Mouse (Mus musculus): ENCODE data around the gene Traf1. TPM values are rescaled to one million over a fixed set of nuclear protein-coding genes. Genes with fewer than 3 reads are reported as not detected.

Traf1 gene
- polyA plus RNA-seq, 1 experiment from 2014 or later: 30.3 TPM

GRCm38 (mm10) chr2:34970092-34970750, 8.6 kb upstream of the Traf1 start:
- Histone ChIP-seq H3K27me3 (ENCODE audit: insufficient read depth, low read length) (no peaks in the 10 kb centered on the region), H3K9ac (replicated peaks; ENCODE audit: low read length) (no peak overlapping the region), H3K4me1 (ENCODE audit: insufficient read depth, low read length) (peaks cover under 1% of the 10 kb centered on the region), H3K36me3 (ENCODE audit: insufficient read depth, low read length) (0 out of 2 replicates have a peak, but pooled peaks cover 2% of the 10 kb centered on the region), H3K27ac (ENCODE audit: low read length) (0 out of 2 replicates have a peak overlapping the region, but pooled peaks have one; percentile 81), H3K4me3 (ENCODE audit: low read length) (no peak overlapping the region), H3K9me3 (ENCODE audit: low read length) (no peaks in the 10 kb centered on the region), H3K4me2 (replicated peaks; ENCODE audit: low read depth, low read length) (no peak overlapping the region)
- 30% methylated on average over 9 of the region's 9 CpGs for WGBS
- peak; percentile 43 for ATAC-seq (ENCODE audit: low FRiP score, low TSS enrichment)

- Histone ChIP-seq H3K27me3 (ENCODE audit: insufficient read depth, low read length) (no peaks in the 10 kb centered on the region), H3K9me3 (ENCODE audit: low read length) (no peaks in the 10 kb centered on the region), H3K4me3 (ENCODE audit: low read length) (no peak overlapping the region), H3K36me3 (ENCODE audit: insufficient read depth, low read length) (no peaks in the 10 kb centered on the region), H3K9ac (replicated peaks; ENCODE audit: low read length) (no peak overlapping the region), H3K4me1 (ENCODE audit: insufficient read depth, low read length) (peaks cover 7% of the 10 kb centered on the region), H3K4me2 (replicated peaks; ENCODE audit: low read depth, low read length) (no peak overlapping the region), H3K27ac (ENCODE audit: low read length) (no peak overlapping the region)
- WGBS: 78% methylated on average over 7 of the region's 7 CpGs
- ATAC-seq (ENCODE audit: low FRiP score, low TSS enrichment): no peak
Observed at GRCm38 (mm10) chr2:34969166-34969565, 7.6 kb upstream of the Traf1 start.

- Histone ChIP-seq H3K4me2 (replicated peaks; ENCODE audit: low read depth, low read length) (no peak overlapping the region), H3K27me3 (ENCODE audit: insufficient read depth, low read length) (no peaks in the 10 kb centered on the region), H3K27ac (ENCODE audit: low read length) (no peak overlapping the region), H3K4me3 (ENCODE audit: low read length) (no peak overlapping the region), H3K36me3 (ENCODE audit: insufficient read depth, low read length) (no peaks in the 10 kb centered on the region), H3K9me3 (ENCODE audit: low read length) (no peaks in the 10 kb centered on the region), H3K4me1 (ENCODE audit: insufficient read depth, low read length) (peaks cover 17% of the 10 kb centered on the region), H3K9ac (replicated peaks; ENCODE audit: low read length) (no peak overlapping the region)
- no peak for ATAC-seq (ENCODE audit: low FRiP score, low TSS enrichment)
- WGBS: 85% methylated on average over 8 of the region's 8 CpGs
Observed at GRCm38 (mm10) chr2:34966243-34966934, 4.8 kb upstream of the Traf1 start.

GRCm38 (mm10) chr2:34965806-34966205, 4.2 kb upstream of the Traf1 start:
- ATAC-seq (ENCODE audit: low FRiP score, low TSS enrichment): no peak
- Histone ChIP-seq H3K27me3 (ENCODE audit: insufficient read depth, low read length) (no peaks in the 10 kb centered on the region), H3K4me2 (replicated peaks; ENCODE audit: low read depth, low read length) (no peak overlapping the region), H3K9me3 (ENCODE audit: low read length) (no peaks in the 10 kb centered on the region), H3K9ac (replicated peaks; ENCODE audit: low read length) (no peak overlapping the region), H3K4me3 (ENCODE audit: low read length) (no peak overlapping the region), H3K4me1 (ENCODE audit: insufficient read depth, low read length) (peaks cover 22% of the 10 kb centered on the region), H3K36me3 (ENCODE audit: insufficient read depth, low read length) (no peaks in the 10 kb centered on the region), H3K27ac (ENCODE audit: low read length) (no peak overlapping the region)
- WGBS: 72% methylated on average over 8 of the region's 8 CpGs

- Histone ChIP-seq H3K9ac (replicated peaks; ENCODE audit: low read length) (no peak overlapping the region), H3K4me1 (ENCODE audit: insufficient read depth, low read length) (peaks cover 23% of the 10 kb centered on the region), H3K27me3 (ENCODE audit: insufficient read depth, low read length) (no peaks in the 10 kb centered on the region), H3K4me2 (replicated peaks; ENCODE audit: low read depth, low read length) (0 out of 2 replicates have a peak overlapping the region, but pooled peaks have one; percentile 33), H3K27ac (ENCODE audit: low read length) (0 out of 2 replicates have a peak overlapping the region, but pooled peaks have one; percentile 5), H3K9me3 (ENCODE audit: low read length) (no peaks in the 10 kb centered on the region), H3K36me3 (ENCODE audit: insufficient read depth, low read length) (no peaks in the 10 kb centered on the region), H3K4me3 (ENCODE audit: low read length) (no peak overlapping the region)
- 21% methylated on average over 9 of the region's 9 CpGs for WGBS
- ATAC-seq (ENCODE audit: low FRiP score, low TSS enrichment): no peak
Observed at GRCm38 (mm10) chr2:34965293-34965692, 3.7 kb upstream of the Traf1 start.

- Histone ChIP-seq H3K4me2 (replicated peaks; ENCODE audit: low read depth, low read length) (no peak overlapping the region), H3K27ac (ENCODE audit: low read length) (peak overlapping the region; percentile 32; the same call in 1 of the 2 replicates), H3K4me1 (ENCODE audit: insufficient read depth, low read length) (peaks cover 23% of the 10 kb centered on the region), H3K9ac (replicated peaks; ENCODE audit: low read length) (no peak overlapping the region), H3K27me3 (ENCODE audit: insufficient read depth, low read length) (no peaks in the 10 kb centered on the region), H3K36me3 (ENCODE audit: insufficient read depth, low read length) (no peaks in the 10 kb centered on the region), H3K9me3 (ENCODE audit: low read length) (no peaks in the 10 kb centered on the region), H3K4me3 (ENCODE audit: low read length) (no peak overlapping the region)
- no peak for ATAC-seq (ENCODE audit: low FRiP score, low TSS enrichment)
- WGBS: 67% methylated on average over 9 of the region's 9 CpGs
Observed at GRCm38 (mm10) chr2:34964651-34965050, 3.1 kb upstream of the Traf1 start.

GRCm38 (mm10) chr2:34964230-34964629, 2.7 kb upstream of the Traf1 start:
- WGBS: 65% methylated on average over 6 of the region's 6 CpGs
- no peak overlapping the region for H3K4me3 ChIP-seq (ENCODE audit: low read length)
- peaks cover 23% of the 10 kb centered on the region for H3K4me1 ChIP-seq (ENCODE audit: insufficient read depth, low read length)
- no peak for ATAC-seq (ENCODE audit: low FRiP score, low TSS enrichment)
- no peaks in the 10 kb centered on the region for H3K27me3 ChIP-seq (ENCODE audit: insufficient read depth, low read length)
- H3K36me3 ChIP-seq (ENCODE audit: insufficient read depth, low read length): no peaks in the 10 kb centered on the region
- H3K4me2 ChIP-seq (replicated peaks; ENCODE audit: low read depth, low read length): no peak overlapping the region
- peak overlapping the region; percentile 83 for H3K27ac ChIP-seq (ENCODE audit: low read length)
- H3K9ac ChIP-seq (replicated peaks; ENCODE audit: low read length): no peak overlapping the region
- H3K9me3 ChIP-seq (ENCODE audit: low read length): no peaks in the 10 kb centered on the region

- no peaks in the 10 kb centered on the region for H3K9me3 ChIP-seq (ENCODE audit: low read length)
- peak overlapping the region; percentile 31 for H3K4me2 ChIP-seq (replicated peaks; ENCODE audit: low read depth, low read length)
- peak overlapping the region; percentile 15; the same call in 1 of the 2 replicates for H3K4me3 ChIP-seq (ENCODE audit: low read length)
- no peaks in the 10 kb centered on the region for H3K36me3 ChIP-seq (ENCODE audit: insufficient read depth, low read length)
- 0 out of 2 replicates have a peak overlapping the region, but pooled peaks have one; percentile 10 for H3K9ac ChIP-seq (replicated peaks; ENCODE audit: low read length)
- H3K27me3 ChIP-seq (ENCODE audit: insufficient read depth, low read length): no peaks in the 10 kb centered on the region
- H3K4me1 ChIP-seq (ENCODE audit: insufficient read depth, low read length): peaks cover 23% of the 10 kb centered on the region
- peak overlapping the region; percentile 83 for H3K27ac ChIP-seq (ENCODE audit: low read length)
- peak; percentile 67 for ATAC-seq (ENCODE audit: low FRiP score, low TSS enrichment)
- 39% methylated on average over 13 of the region's 13 CpGs for WGBS
Observed at GRCm38 (mm10) chr2:34963371-34963956, 1.9 kb upstream of the Traf1 start.

GRCm38 (mm10) chr2:34962893-34963292, 1.3 kb upstream of the Traf1 start:
- 44% methylated on average over 9 of the region's 9 CpGs for WGBS
- Histone ChIP-seq H3K36me3 (ENCODE audit: insufficient read depth, low read length) (no peaks in the 10 kb centered on the region), H3K27me3 (ENCODE audit: insufficient read depth, low read length) (no peaks in the 10 kb centered on the region), H3K4me2 (replicated peaks; ENCODE audit: low read depth, low read length) (no peak overlapping the region; the same call in 1 of the 2 replicates), H3K4me1 (ENCODE audit: insufficient read depth, low read length) (peaks cover 23% of the 10 kb centered on the region), H3K4me3 (ENCODE audit: low read length) (no peak overlapping the region), H3K9me3 (ENCODE audit: low read length) (no peaks in the 10 kb centered on the region), H3K27ac (ENCODE audit: low read length) (peak overlapping the region; percentile 83), H3K9ac (replicated peaks; ENCODE audit: low read length) (0 out of 2 replicates have a peak overlapping the region, but pooled peaks have one; percentile 10)
- no peak for ATAC-seq (ENCODE audit: low FRiP score, low TSS enrichment)
